Mouse (Mus musculus): Measurements from ENCODE around the gene Slc12a1.
"Not testable (repeated sequence)": the region's sequence is repeated elsewhere in the genome, so short reads cannot be mapped to it uniquely, and the experiment has no call there.

Gene Slc12a1

DNA sequence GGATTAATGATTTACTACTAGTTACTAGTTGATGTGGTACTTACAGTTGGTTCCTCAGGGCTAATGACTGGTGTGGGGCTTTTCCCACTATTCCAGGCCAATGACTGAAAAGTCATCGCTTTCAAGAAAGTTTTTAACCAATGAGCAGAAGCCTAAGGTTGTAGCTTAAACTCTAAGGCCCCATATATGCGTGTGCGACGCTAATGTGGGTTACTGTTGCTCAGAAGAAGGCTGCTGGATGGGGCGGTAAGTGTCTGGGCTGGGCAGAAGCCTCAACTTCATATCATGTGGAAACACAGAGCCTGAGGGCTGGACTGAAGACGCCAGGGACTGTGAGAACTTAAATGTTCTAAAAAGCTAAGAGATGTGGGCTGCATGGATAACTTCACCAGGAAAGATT lies at the start of gene Slc12a1:
Gene Slc12a1 (plus strand): TSS at position 118 of the 400 bp plus-strand sequence.
- in situ Hi-C loops (cut with MboI, MseI) = no loop called here

DNA sequence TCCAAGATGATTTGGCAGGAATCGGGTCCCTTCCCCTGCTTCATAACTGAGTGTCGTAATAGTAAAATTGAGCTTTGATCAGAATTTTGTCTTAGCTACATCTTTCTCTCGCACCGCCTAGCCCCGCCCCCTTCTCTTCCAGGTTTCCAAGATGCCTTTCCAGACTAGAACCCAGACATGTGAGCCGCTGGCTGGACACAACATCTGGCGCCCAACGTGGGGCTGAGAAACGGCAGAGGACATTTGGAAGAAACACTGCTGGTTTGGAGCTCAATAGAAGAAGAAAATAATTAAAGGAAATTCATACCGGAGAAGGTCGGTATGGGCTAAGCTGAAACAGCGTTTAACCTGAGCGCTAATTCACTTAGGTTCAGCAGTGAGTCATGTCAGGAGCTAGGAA lies 47.8 kb upstream of the Slc12a1 start:
- in situ Hi-C loops (cut with MboI, MseI) = not testable (repeated sequence)

DNA sequence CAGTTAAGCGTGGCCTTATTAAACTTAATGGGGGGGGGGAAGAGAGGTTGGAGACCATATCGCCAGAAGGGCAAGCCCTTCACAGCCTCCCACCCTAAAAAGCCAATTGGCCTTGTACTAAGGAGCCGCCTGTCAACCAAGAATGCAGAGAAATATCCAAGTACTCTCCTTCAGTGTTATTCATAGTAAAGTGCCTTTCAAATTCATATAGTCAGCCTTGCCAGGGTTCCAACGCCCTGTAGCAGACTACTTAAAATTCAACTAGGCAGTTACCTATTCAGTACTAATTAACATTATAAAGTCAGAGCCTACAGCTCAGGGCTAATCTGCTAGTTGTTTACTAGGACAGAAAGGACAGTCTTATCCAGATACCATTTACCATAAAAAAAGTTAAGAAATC lies 45.8 kb upstream of the Slc12a1 start:
- in situ Hi-C loops (cut with MboI, MseI) = not testable (repeated sequence)

DNA sequence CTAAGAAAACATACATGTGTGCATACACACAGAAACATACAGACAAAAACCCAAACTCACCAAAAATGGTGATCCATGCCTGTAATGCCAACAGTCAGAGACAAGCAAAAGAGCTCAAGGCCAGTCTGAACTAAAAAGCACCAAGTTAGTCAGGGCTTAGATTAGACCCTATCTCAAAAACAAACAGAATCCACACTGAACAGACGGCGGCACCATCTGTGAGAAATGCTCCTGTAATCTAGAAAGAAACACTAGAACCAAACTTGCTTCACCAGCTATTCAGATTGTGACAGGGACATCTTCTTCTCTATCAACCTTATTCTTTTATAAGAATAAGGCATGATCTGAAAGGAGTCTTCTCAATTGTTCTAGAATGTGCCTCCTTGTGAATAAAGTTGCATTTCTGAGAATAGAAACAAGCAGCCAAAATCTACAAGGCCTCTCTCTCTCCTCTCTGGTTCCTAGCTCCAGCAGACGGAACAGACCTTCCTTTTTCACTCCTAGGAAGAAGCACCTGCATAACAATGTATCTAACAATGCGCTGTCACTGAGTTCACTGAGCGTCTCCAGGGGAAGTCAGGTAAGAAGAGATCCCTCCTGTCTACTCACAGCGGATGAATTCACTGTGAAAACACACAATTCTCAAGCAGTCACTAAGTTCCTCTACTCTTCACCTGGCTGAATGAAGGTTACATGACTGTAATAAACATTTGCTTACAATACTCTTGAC lies 32.8 kb upstream of the Slc12a1 start:
- in situ Hi-C loops (cut with MboI, MseI) = no loop called here

DNA sequence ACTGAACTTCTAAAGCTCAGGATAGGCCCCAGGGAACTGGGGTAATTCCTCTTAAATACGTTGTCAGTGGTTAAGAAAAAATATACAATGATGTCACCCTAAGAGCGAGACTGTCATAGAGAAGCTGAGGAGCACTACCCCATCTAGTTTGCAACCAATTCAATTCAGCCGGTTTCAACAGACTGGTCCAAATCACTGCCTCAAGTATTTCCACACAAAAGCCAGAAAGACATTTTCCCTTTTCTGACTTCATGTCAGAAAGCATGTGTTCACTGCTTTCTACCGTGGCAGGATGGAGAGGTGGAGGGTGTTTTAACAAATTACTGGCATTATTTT lies 30.0 kb upstream of the Slc12a1 start:
- in situ Hi-C loops (cut with MboI, MseI) = no loop called here

DNA sequence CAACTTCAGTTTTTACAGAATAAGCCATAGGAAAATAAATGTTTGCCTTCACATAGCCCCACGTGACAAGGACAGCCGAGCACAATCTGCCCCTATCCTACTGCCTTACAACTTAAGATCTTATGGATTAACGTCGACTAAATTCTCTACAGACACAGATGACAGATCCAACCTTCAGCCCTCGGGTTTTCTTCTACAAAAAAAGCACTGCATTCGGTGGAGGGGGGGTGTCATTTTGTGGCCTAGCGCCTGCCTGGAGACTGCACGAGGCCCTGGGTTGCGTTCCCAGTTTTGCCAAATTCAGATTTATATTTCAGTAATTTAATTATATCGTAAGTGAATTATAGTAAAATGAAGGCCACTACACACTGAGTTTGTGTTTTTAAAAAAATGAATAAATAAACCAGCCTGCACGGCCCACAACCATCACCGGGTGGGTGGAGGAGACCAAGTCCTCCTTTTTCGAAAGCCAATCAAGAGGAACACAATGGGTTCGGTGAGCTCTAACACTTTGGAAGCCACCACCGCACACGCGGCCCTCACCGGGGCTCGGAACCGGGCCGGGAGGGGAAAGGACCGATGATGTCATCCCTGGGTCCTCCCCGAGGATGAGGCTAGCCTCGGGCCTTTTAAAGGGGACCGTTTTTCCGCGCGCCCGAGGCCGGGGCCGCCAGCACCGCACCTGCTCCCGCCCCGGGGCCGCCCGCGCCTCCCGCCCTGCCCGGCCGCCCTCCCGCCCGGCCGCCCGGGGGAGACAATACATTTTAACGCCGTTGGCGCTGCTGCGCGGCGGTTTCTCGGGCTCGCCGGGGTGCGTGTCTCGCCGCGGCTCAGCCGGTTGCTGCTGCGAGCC lies 29.5 kb upstream of the Slc12a1 start:
- in situ Hi-C loops (cut with MboI, MseI) = no loop called here

DNA sequence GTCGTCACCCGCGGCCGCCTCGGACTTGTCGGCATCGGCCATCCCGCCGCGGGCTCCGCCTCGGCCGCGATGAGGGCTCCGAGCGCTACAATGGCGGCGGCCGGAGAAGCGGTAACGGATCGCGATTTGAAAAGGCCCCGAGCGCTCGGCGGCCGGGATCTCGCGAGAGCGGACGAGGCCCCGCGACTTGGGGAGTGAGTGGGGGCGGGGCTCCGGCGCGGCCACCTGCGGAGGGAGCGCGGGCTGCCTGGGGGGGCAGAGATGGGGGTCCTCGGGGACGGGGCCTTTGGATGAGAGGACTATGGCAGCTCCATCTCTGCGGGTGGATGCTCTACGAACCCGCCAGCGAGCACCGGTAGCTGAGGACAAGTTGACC lies 28.8 kb upstream of the Slc12a1 start, which contains the start of gene Myef2:
Gene Myef2 (minus strand): TSS at position 185 of the 376 bp plus-strand sequence.
- in situ Hi-C loops (cut with MboI, MseI) = no loop called here

DNA sequence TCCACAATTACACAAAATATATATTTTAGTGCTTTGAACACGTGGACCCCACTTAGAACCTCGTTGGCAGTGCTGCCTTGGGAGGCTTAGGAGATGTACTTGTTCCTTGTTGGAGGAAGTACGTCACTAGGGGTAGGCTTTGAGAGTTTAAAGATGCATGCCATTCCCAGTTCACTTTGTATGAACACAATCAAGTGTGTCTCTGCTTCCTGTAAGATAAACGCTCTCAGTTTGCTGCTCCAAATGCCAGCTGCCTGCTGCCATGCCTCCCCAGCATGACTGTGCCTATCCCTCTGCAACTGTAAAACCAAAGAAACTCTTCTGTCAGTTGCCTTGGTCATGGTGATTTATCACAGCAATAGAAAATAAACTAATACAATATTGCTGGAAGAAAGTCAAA lies 26.5 kb upstream of the Slc12a1 start:
- in situ Hi-C loops (cut with MboI, MseI) = no loop called here

DNA sequence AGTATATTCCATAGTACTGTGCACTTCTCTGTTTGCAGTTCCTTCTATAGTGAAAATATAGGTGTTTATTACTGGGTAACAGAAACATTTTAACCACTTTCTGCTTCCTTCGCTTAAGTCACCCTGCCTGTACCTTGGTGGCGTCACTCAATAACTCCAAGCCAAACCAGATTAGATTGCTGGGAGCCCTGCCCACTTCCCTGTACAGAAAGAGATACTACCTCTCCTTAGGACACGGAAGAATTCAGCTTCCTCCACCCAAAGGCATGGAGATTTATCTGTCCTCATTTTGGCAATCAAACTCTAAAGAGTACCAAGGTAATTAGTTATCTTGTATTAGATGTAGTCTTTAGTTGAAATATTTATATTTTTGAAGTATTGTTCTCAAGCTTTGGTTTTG lies 25.5 kb upstream of the Slc12a1 start:
- in situ Hi-C loops (cut with MboI, MseI) = no loop called here

DNA sequence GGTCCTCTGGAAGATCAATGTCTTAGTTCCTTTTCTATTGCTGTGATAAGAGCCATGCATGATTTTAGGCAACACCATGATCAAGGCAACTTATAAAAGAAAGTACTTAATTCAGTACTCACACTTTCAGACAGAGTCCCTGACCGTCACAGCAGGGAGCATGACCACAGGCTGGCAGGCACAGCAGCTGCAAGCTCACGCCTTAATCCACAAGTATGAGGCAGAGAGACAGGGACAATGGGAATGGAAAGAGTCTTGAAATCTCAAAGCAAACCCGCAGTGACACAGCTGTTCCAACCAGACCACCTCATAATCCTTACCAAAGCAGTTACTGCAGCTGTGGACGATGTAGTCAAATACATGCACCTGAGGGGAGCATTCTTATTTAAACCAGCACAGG lies 18.2 kb upstream of the Slc12a1 start:
- in situ Hi-C loops (cut with MboI, MseI) = no loop called here

DNA sequence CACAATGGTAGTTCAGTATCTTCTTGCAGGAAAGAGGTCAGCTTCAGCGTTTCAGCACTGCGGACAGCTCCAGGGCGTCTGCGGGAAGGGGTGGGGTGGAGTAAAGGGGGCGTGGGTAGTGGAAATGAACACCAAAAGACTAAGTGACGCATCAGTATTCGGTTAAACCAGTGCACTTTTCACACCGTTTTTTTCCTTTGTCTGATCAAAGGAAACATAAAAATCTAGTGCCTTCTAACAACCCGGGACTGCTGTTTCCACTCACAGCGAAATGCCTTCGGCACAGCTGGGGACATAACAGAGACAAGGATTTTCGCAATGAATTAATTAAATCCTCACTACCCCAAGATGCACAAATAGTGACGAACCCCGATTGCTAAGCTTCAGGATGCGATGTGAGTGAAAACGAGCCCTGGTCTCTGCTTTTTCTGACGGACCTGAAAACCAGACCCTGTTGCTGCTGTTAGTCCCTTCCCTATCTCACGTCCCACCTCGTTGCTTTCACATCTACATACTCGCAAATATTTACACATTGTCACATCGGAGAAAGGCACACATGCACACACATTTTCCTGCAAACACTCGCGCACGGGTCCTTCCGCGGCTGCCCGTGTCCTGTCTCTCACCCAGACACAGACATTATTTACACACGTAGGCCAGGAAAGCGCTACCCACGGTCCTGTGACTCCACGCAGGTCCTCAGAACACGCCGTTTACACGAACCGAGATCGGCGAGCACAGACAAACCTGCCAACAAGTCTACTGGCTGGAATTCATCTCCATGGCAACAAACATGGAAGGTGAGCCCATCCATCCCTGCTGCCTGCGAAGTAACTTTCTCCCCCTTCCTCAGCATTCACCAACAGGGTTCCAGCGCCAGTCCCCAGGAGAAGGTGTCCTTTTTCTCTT lies 16.1 kb upstream of the Slc12a1 start, which contains the start of gene Ctxn2:
Gene Ctxn2 (plus strand): TSS at position 790 of the 909 bp plus-strand sequence.
- in situ Hi-C loops (cut with MboI, MseI) = no loop called here

DNA sequence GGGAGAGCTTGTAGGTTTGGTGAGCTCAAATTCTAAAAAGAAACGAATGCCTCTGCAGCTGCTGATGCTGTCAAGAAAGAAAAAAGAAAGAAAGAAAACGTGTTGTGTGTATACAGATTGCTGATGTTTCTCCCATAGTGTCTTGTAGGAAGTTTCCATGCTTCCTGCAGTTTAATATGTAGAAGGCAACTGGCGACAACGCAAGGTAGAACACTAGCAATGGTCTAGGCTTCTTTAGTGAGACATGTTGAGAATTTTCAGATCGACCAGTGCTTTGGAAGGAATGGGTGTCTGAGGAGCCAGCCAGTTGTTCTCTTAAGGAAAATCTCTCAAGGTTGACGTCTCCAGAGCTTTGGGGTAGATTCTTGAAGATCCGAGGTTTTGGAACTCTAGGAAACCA lies 15.5 kb upstream of the Slc12a1 start:
- in situ Hi-C loops (cut with MboI, MseI) = no loop called here

DNA sequence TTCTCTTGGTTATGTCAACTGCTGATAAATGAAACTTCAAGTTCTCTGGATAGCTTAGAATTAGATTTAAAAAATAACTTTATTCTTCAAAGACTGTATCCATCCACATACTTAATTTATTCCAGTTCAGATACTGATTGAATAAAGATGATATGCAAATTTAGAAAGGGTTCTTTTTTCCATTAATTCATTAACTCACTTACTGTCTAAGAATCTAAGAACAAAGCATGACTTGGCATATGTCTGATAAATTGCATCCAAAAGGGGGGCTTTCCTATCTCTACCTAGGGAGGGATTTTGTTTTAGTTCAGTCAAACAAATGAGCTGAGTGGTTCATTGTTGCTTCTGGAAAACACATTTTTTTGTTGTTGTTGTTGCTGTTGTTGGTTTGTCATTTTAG lies 10.0 kb upstream of the Slc12a1 start:
- in situ Hi-C loops (cut with MboI, MseI) = no loop called here

DNA sequence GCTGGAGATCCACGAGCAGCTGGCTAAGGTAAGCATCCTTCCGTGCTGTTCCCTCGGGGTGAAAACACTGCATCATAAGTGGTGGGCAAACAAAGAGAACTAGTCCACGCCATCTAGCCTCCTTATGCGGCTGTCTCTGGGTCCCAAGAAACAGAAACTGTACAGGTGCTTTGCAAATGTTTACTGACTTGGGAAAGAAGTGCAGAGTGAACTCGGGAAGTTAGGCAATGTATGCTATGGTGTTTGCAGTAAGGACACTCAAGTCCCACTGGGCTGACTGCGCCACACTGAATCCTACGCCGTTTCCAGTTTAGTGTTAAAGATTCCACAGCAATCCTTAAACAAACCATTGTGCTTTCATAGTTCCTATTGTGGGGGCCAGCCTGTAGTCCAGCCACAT lies 2.0 kb downstream of the Slc12a1 start:
- in situ Hi-C loops (cut with MboI, MseI) = no loop called here

DNA sequence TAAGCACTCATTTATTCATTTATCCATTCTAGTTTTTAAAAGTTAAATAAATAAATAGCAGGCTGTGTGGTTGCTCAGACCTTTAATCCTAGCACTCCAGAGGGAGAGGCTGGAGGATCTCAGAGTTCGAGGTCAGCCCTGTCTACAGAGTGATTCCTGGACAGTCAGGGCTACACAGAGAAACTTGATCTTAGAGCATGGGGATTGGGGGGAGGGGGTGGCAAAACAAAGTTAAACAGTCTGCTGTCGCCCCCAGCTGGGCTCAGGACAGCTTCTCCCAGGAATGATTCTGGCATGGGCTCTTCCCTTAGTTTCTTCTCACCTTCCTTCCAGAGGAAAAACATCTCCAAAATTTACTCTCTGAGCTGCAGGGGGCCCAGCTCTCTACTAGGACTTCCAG lies 3.2 kb downstream of the Slc12a1 start:
- in situ Hi-C loops (cut with MboI, MseI) = no loop called here

DNA sequence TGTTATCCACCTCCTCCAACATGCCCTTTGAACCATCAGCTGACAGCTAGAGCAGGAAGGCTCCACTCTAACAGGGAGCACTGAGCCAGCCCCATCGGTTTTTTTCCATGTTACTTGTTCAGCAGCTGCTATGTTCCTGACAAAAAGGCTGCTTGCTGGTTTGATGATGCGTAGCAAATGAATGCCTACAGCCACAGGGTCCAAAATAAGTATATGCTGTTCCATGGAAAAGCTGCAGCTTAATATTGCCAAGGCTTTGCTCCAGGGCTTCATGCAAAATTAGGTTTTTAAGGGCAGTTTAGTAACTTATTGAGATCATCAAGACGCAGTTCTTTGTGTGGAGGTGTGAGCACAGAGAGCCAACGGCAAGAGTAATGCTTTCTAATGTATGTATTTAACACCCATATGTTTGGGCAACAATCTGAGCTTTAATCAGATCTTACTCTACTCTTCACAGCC lies 9.7 kb downstream of the Slc12a1 start:
- in situ Hi-C loops (cut with MboI, MseI) = no loop called here

DNA sequence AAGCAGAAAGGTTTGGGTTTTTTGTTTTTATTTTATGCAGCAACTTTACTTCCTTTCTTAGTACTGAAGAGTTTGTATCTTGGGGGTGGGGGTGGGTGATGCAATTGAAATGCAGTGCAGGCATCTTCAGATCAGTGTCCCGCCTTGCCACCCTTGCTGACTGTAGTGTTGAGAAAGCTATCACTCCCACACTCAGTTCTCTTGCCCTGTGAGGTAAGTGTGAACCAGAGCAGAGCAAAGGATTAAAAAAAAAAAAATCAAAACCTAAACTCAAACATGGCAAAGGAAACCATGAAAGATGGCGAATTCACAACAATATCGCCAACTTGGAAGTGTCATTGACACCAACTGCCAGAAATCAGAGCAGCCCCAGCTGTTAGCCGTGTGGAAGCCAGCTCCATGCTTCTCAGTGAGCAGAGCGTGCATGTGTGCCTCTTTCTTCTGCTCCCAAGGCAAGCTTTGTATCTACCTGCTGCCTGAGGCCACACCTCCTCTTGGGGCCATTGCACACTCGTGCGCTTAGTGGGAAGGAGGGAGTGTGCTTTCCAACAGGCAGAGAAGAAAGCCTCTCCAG lies 26.0 kb downstream of the Slc12a1 start:
- in situ Hi-C loops (cut with MboI, MseI) = loop anchor here (25.0 kb wide), 1 partner anchor 591 kb away; no protein-coding TSS in a partner anchor

DNA sequence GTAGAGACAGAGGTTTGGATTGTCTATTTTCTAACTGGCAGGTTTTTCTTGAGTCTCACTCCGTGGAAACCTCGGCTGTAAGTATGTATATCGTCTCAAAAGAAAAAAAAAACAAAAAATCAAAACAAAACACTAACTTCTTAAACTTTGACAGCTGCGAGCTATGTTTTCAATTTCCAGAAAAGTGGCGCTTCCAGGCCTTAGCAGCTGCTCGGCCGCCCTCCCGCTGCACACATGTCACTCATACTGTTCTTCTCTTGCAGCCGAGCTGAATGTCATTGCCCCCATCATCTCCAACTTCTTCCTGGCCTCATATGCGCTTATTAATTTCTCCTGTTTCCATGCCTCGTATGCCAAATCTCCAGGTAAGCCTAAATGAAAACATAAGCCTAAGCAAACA lies 35.6 kb downstream of the Slc12a1 start:
- in situ Hi-C loops (cut with MboI, MseI) = loop anchor here (25.0 kb wide), 1 partner anchor 601 kb away; no protein-coding TSS in a partner anchor

DNA sequence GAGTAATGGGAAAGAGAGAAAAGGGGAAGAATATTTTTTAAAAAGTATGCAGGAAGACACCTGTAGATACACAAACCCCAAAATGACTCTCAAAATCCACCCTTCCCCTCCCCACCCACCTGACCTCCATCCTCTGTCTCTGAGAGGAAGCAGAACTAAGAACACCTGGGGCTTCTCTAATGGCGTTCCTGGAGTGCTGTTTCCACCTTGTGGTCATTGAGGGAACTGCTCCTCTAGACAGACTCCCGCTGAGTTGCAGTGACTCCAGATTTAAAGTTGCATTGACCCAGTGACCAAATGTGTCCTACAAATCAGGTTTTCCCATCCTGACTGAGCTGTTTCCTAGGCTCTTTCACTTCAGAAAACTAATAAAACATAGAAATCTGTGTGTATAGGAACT lies 36.9 kb downstream of the Slc12a1 start:
- in situ Hi-C loops (cut with MboI, MseI) = loop anchor here (25.0 kb wide), 1 partner anchor 602 kb away; no protein-coding TSS in a partner anchor

DNA sequence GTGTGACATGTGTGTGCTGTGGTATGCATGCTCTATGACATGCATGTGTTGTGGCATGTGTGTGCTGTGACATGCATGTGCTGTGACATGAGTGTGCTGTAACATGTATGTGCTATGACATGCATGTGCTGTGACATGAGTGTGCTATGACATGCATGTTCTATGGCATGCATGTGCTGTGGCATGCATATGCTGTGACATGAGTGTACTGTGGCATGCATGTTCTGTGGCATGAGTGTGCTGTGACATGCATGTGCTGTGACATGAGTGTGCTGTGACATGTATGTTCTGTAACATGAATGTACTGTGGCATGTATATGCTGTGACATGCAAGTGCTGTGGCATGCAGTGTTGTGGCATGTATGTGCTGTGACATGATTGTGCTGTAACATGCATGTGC lies 40.6 kb downstream of the Slc12a1 start:
- in situ Hi-C loops (cut with MboI, MseI) = loop anchor here (5.0 to 25.0 kb wide), 2 partner anchors 126 to 606 kb away; partner anchors contain the start of gene Slc24a5

DNA sequence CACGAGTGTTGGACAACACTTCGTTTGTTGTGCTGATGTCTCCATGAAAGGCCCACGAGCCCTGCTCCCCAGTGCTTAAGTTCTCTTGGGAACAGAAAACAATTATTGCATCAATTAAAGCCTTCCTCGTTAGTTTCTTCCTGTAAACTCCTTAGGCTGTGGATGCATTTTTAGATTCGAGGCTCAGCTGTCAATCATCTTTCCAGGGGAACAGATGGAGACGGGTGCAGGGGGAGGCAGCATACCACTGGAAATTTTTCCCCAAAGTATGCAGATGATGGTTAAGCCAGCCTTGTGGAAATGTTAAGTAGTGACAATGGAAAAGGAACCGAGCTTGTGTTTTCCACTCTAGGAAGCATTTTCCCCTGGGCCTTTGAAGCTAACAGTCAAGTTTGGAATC lies 44.5 kb downstream of the Slc12a1 start:
- in situ Hi-C loops (cut with MboI, MseI) = loop anchor here (25.0 kb wide), 1 partner anchor 609 kb away; no protein-coding TSS in a partner anchor
